Mouse (Mus musculus) olfactory bulb, adult 2 months (tissue): Measurements from ENCODE around the gene Cd276.

Source experiments
- CTCF ChIP-seq: fragments of 200-500 bp; IDR thresholded peaks from 2 replicates; pipeline ENCODE4 v1.5.1; 2012; ENCODE audit warnings: low read depth, mild to moderate bottlenecking, low read length, moderate library complexity; ENCODE audit not compliant: insufficient read depth
- POLR2A ChIP-seq: fragments of 200-500 bp; IDR thresholded peaks from 2 replicates; pipeline ENCODE4 v1.6.1; 2012; ENCODE audit warnings: mild to moderate bottlenecking, low read depth, low read length, moderate library complexity; ENCODE audit not compliant: insufficient read depth

- TF ChIP-seq POLR2A, result 0 out of 2 replicates have a peak, but pooled peaks have one; percentile 12
- TF ChIP-seq CTCF, result no peak
Observed at GRCm38 (mm10) chr9:58546630-58547360, 8.4 kb downstream of the Cd276 start.
